Mouse (Mus musculus) CH12.LX (cell line): ENCODE data around the gene Daw1. TPM values are rescaled to one million over a fixed set of nuclear protein-coding genes. Genes with fewer than 3 reads are reported as not detected.
A peak's percentile ranks its signal among the peaks of the same experiment; 100 is the strongest.

Source experiments
- DNase-seq: peaks from one replicate; pipeline ENCODE4 v3.0.0-alpha.2; 2013; ENCODE audit errors: extremely low read depth
- H3K27ac ChIP-seq: 2 replicates; pipeline ENCODE4 v1.5.1; 2012; ENCODE audit warnings: low read depth, mild to moderate bottlenecking, control low read depth, moderate library complexity; ENCODE audit not compliant: insufficient read depth
- H3K27me3 ChIP-seq: replicated peaks from 2 replicates; pipeline ENCODE3; 2012; ENCODE audit warnings: inconsistent platforms
- H3K36me3 ChIP-seq, 2 experiments: replicated peaks in 1 of 2; 2 replicates each; pipeline versions ENCODE3 to v1.6.1; 2012; ENCODE audit warnings: inconsistent platforms in 1 of 2, low read length in 1 of 2, mild to moderate bottlenecking in 1 of 2, mixed read lengths in 1 of 2, moderate library complexity in 1 of 2; ENCODE audit not compliant: control insufficient read depth in 1 of 2, insufficient read depth in 1 of 2
- H3K4me1 ChIP-seq, 2 experiments: 2 replicates each; pipeline ENCODE4 v1.6.1; 2012; ENCODE audit warnings: inconsistent platforms in 1 of 2, moderate library complexity in 1 of 2; ENCODE audit not compliant: insufficient read depth in 2 of 2, control insufficient read depth in 1 of 2
- H3K4me2 ChIP-seq: 2 replicates; pipeline ENCODE4 v1.6.1; 2012; ENCODE audit warnings: low read depth, mild to moderate bottlenecking, control low read depth; ENCODE audit not compliant: poor library complexity, insufficient read depth, severe bottlenecking
- H3K4me3 ChIP-seq, 3 experiments: fragments of 150-350 bp in 1 of 3; sonication (generic) in 1 of 3; replicated peaks in 1 of 3; 2 replicates each; pipeline versions ENCODE3 to v1.5.1; 2011 to 2012; ENCODE audit warnings: low read depth in 2 of 3, low read length in 2 of 3, mild to moderate bottlenecking in 2 of 3, moderate library complexity in 2 of 3, control low read depth in 1 of 3, improper control_type of control experiment in 1 of 3, inconsistent platforms in 1 of 3, mixed read lengths in 1 of 3; ENCODE audit not compliant: poor library complexity in 1 of 3
- H3K79me2 ChIP-seq: replicated peaks from 2 replicates; pipeline ENCODE4 v1.6.1; 2012; ENCODE audit warnings: mild to moderate bottlenecking, moderate library complexity; ENCODE audit not compliant: control insufficient read depth, poor library complexity, insufficient read depth, severe bottlenecking; ENCODE audit errors: extremely low read depth
- H3K9ac ChIP-seq: 2 replicates; pipeline ENCODE4 v1.6.1; 2012; ENCODE audit warnings: low read depth, mild to moderate bottlenecking, control low read depth, moderate library complexity; ENCODE audit not compliant: insufficient read depth
- H3K9me3 ChIP-seq: replicated peaks from 2 replicates; pipeline ENCODE3; 2012; ENCODE audit warnings: low read length, inconsistent platforms, mixed read lengths
- BHLHE40 ChIP-seq: IDR thresholded peaks from 2 replicates; pipeline ENCODE4 v1.6.1; 2011; ENCODE audit warnings: mild to moderate bottlenecking, low read depth, low read length, improper control_type of control experiment
- CHD2 ChIP-seq: IDR thresholded peaks from 2 replicates; pipeline ENCODE4 v1.6.1; 2011; ENCODE audit warnings: low read length, improper control_type of control experiment
- CTCF ChIP-seq, 2 experiments: IDR thresholded peaks in 1 of 2; conservative IDR thresholded peaks in 1 of 2; 2 replicates each; pipeline ENCODE4 v1.5.1; 2011 to 2012; ENCODE audit warnings: low read depth in 2 of 2, low read length in 2 of 2, improper control_type of control experiment in 1 of 2, inconsistent platforms in 1 of 2, mild to moderate bottlenecking in 1 of 2, moderate library complexity in 1 of 2
- ELF1 ChIP-seq: IDR thresholded peaks from 2 replicates; pipeline ENCODE4 v1.6.1; 2014; ENCODE audit warnings: low read depth, mild to moderate bottlenecking, inconsistent platforms, low read length, improper control_type of control experiment
- GABPA ChIP-seq: IDR thresholded peaks from 2 replicates; pipeline ENCODE4 v1.6.1; 2012; ENCODE audit warnings: low read depth, low read length, improper control_type of control experiment, inconsistent platforms; ENCODE audit not compliant: insufficient replicate concordance
- HCFC1 ChIP-seq: IDR thresholded peaks from 2 replicates; pipeline ENCODE4 v1.6.1; 2012; ENCODE audit warnings: low read depth, mild to moderate bottlenecking, inconsistent platforms, low read length, improper control_type of control experiment
- MAX ChIP-seq: IDR thresholded peaks from 2 replicates; pipeline ENCODE4 v1.6.1; 2011; ENCODE audit warnings: low read length, improper control_type of control experiment
- MAZ ChIP-seq: IDR thresholded peaks from 2 replicates; pipeline ENCODE4 v1.6.1; 2012; ENCODE audit warnings: low read depth, mild to moderate bottlenecking, inconsistent platforms, low read length, improper control_type of control experiment, moderate library complexity
- MEF2A ChIP-seq: IDR thresholded peaks from 2 replicates; pipeline ENCODE4 v1.6.1; 2014; ENCODE audit warnings: low read depth, mild to moderate bottlenecking, inconsistent platforms, low read length, improper control_type of control experiment, borderline replicate concordance
- NELFE ChIP-seq: IDR thresholded peaks from 2 replicates; pipeline ENCODE4 v1.6.1; 2011; ENCODE audit warnings: low read depth, low read length, improper control_type of control experiment
- POLR2A ChIP-seq: IDR thresholded peaks from 2 replicates; pipeline ENCODE4 v1.6.1; 2011; ENCODE audit warnings: low read depth, mild to moderate bottlenecking, improper control_type of control experiment, low read length
- RAD21 ChIP-seq: IDR thresholded peaks from 2 replicates; pipeline ENCODE4 v1.6.1; 2011; ENCODE audit warnings: low read depth, mild to moderate bottlenecking, low read length, improper control_type of control experiment, moderate library complexity
- RCOR1 ChIP-seq: conservative IDR thresholded peaks from 2 replicates; pipeline ENCODE4 v1.6.1; 2012; ENCODE audit warnings: low read depth, mild to moderate bottlenecking, inconsistent platforms, low read length, improper control_type of control experiment
- SIN3A ChIP-seq: IDR thresholded peaks from 2 replicates; pipeline ENCODE4 v1.6.1; 2012; ENCODE audit warnings: low read length, improper control_type of control experiment, inconsistent platforms
- SMC3 ChIP-seq: IDR thresholded peaks from 2 replicates; pipeline ENCODE4 v1.6.1; 2011; ENCODE audit warnings: low read depth, low read length, improper control_type of control experiment
- USF2 ChIP-seq: conservative IDR thresholded peaks from 2 replicates; pipeline ENCODE4 v1.6.1; 2011; ENCODE audit warnings: low read depth, low read length, improper control_type of control experiment
- ZKSCAN1 ChIP-seq: IDR thresholded peaks from 2 replicates; pipeline ENCODE4 v1.6.1; 2012; ENCODE audit warnings: low read depth, inconsistent platforms, low read length, improper control_type of control experiment, borderline replicate concordance
- dilution Hi-C: fragments of 300-500 bp; cut with MboI; formaldehyde crosslinking; loops from 2 replicates; pipeline ENCODE4 v1.14.3; 2020; ENCODE audit warnings: low sequenced_read_pairs; ENCODE audit not compliant: extremely low pct_unique_long_range_greater_than_20kb, extremely low pct_ligation_motif_present
- in situ Hi-C: fragments of 300-500 bp; cut with MboI; formaldehyde crosslinking; loops from 3 replicates; pipeline ENCODE4 v1.14.3; 2019; ENCODE audit warnings: low sequenced_read_pairs, low pct_ligation_motif_present, low pct_unique_long_range_greater_than_20kb, mixed read lengths
- polyA plus RNA-seq: library from polyadenylated mRNA; unstranded; fragments of >175 nt; gene quantifications from 2 replicates; pipeline ENCODE4 v1.2.1, GENCODE M21; 2012; ENCODE audit warnings: low read depth; ENCODE audit not compliant: insufficient read length
- total RNA-seq, 2 experiments: library from RNA; depleted of rRNA; stranded (reverse); fragments of 300-350 nt in 1 of 2; fragments of >200 nt in 1 of 2; gene quantifications; 2 replicates each; pipeline ENCODE4 v1.2.3; 2012 to 2014

Daw1 gene
- total and polyA plus RNA-seq, 3 experiments: not detected

DNA sequence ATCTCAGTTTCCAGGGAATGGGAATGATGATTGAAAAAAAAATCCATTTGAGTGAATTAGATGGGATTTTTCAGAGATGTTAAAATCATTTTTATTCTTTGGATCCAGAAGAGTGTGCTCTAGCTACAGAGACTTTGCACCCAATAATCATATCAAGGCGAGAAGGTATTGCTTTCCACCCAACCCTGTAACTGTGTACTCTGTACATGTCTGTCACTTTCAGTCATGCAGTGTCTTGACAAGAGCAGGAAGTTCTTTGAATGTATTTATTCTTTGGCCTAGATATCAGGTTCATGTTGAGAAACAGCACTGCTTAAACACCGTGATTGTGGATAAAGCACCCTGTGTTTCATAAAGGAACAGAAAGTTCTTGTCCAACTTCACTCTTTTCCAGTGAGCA is 13.0 kb upstream of the Daw1 start:
- no peak overlapping the region for H3K4me2 ChIP-seq
- H3K79me2 ChIP-seq: no peaks in the 10 kb centered on the region
- no peaks in the 10 kb centered on the region for H3K36me3 ChIP-seq
- TF ChIP-seq HCFC1: no peak
- TF ChIP-seq RCOR1: no peak
- no peak for TF ChIP-seq ELF1
- no peak for TF ChIP-seq SMC3
- TF ChIP-seq MAX: no peak
- TF ChIP-seq POLR2A: no peak
- no peak for TF ChIP-seq CTCF (conservative IDR thresholded peaks at IDR 0.05 in 1 of 2, IDR thresholded peaks at IDR 0.05 in 1 of 2; ENCODE audit: low read depth in 2 of 2, low read length in 2 of 2)
- no peak for TF ChIP-seq CHD2
- no peak for TF ChIP-seq MAZ
- TF ChIP-seq NELFE: no peak
- no peak for TF ChIP-seq BHLHE40
- TF ChIP-seq MEF2A: no peak
- in situ Hi-C loops (no loop called here), dilution Hi-C loops (no loop called here)
- H3K27me3 ChIP-seq: no peaks in the 10 kb centered on the region
- no peak overlapping the region for H3K9ac ChIP-seq
- DNase-seq: no peak
- no peak overlapping the region for H3K27ac ChIP-seq
- peaks cover 0 to 3% of the 10 kb centered on the region in 2 experiments; a peak in 1 of 4 replicates for H3K4me1 ChIP-seq
- H3K4me3 ChIP-seq: no peak overlapping the region
- no peaks in the 10 kb centered on the region for H3K9me3 ChIP-seq

DNA sequence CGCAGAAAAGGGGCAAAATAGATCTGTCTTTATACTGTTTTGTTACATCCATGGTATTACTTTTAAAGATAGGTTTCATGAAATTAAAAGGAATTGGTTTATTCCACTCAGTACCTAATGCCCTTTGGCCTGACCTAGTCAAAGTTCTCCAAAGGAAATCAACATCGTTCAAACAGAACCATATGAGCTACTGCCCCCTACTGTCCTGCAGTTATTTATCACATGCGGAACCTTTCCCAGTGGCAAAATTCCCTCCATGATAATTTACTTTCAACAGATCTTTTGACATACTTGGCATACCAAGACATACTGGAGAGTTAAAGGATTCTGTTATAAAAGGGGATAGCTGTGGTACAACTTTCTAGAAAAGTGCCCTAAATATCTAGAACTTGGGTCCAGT is 9.3 kb upstream of the Daw1 start:
- H3K4me1 ChIP-seq: peaks cover 0 to 3% of the 10 kb centered on the region in 2 experiments; a peak in 1 of 4 replicates
- dilution Hi-C loops (no loop called here), in situ Hi-C loops (no loop called here)
- H3K9me3 ChIP-seq: no peaks in the 10 kb centered on the region
- no peaks in the 10 kb centered on the region for H3K79me2 ChIP-seq
- H3K27ac ChIP-seq: no peak overlapping the region
- no peak overlapping the region for H3K4me3 ChIP-seq
- no peak overlapping the region for H3K9ac ChIP-seq
- no peaks in the 10 kb centered on the region for H3K36me3 ChIP-seq
- no peaks in the 10 kb centered on the region for H3K27me3 ChIP-seq
- no peak overlapping the region for H3K4me2 ChIP-seq
- DNase-seq: peak; percentile 3
- peak; percentile 57 for TF ChIP-seq SMC3
- TF ChIP-seq CTCF (conservative IDR thresholded peaks at IDR 0.05 in 1 of 2, IDR thresholded peaks at IDR 0.05 in 1 of 2; ENCODE audit: low read depth in 2 of 2, low read length in 2 of 2): peak in 1 of 2 experiments; percentile 70; a peak in 3 of 4 replicates
- TF ChIP-seq USF2: no peak
- TF ChIP-seq RAD21: peak; percentile 66
- no peak for TF ChIP-seq GABPA
- no peak for TF ChIP-seq CHD2
- no peak for TF ChIP-seq SIN3A
- TF ChIP-seq ZKSCAN1: no peak
